Mouse (Mus musculus) B cell, adult 2 months (primary cell): ENCODE results near the gene Sult2a7.

Experiments
- DNase-seq, 2 experiments: peaks; one replicate each; pipeline ENCODE4 v3.0.0; 2022

Gene Sult2a7

DNA sequence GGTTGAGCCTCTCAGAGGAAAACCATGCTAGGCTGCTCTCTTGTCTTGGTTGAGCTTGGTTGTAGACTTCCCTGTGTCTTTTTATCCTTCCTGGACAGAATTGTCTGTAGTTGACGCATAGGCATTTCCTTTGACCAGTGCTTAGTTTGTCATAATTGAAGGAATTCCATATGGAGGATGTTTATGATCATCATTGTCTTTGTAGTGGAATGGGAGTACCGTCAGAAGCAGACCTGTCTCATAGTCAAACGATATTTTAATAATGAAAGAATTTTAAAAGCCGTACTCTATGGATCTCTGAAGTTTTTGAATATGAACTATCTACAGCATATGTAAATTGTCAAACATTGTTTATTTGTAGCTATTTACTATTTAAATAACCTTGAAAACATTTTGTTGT is at the start of gene Sult2a7:
Gene Sult2a7 (minus strand): TSS at position 101 of the 400 bp plus-strand sequence.
- no peak for DNase-seq

DNA sequence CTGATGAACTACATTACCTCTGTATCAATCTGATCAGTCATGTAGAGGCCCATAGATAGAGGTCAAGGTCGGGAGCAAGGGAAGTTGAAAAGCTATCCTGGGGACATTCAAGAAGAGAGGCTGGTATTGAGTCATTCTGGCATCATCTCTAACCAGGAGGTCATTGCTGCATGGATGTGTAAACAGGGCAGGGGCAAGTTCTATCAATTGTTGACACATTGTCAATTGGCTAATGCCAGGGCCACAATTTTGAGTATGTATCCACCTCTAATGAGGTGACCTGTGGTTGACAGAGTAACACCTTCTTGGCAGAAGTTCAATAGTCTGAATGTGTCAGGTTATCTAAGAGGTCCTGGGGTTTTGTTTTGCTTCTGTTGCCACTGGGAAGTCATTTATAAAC is 31.2 kb upstream of the Sult2a7 start:
- DNase-seq, result no peak

DNA sequence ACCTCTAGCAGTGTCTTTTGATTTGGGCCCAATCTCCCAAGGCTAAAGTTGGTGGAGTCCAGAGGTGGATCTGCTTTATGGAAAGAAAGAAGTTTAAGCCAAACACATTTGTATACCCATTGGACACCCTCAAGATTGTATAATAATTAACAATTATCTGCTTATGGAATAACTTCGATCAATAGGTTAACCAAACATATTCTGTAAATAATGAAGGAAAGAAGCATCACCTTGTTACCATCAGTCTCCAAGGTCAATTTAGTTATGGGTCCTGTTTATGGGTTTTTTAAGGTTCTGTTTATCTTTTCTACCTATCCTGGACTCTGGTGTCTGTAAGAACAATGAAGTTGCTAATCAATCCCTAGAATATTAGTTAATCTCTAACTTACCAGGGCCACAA is 28.6 kb upstream of the Sult2a7 start:
- DNase-seq, result no peak

DNA sequence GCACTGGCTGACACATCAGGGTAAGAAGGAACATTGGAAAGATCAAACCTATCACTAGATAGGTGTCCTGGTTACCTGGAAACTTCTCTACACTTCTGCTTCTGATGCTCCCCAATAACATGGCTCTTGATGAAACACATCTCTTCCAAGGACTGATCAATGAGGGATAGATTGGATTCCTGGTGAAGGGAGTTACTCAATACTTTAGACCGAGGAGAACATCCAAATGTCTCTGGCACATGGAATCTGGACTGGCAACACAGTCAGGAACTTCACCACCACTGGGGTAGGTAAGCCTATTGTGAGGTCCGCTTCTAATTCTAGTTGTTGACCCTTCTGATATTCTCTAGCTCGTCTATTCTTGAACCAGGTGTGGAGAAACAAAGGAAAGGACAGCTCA is 24.3 kb upstream of the Sult2a7 start:
- no peak for DNase-seq

DNA sequence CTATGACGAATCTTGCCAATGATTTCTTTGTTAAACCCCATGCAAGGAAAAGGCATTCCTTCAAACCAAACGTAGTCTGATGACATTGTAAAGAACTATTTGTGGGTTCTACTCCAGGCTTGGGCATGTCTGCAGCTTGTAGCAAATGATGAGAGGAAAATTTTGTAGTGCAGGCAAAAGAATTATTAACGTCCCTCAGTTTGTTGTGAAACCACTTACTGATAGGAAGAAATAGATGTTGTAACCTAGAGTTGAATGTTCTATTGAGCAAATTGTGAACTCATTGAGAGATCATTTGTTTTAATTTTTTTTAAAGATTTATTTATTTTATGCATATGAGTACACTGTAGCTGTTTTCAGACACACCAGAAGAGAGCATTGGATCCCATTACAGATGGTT is 1.1 kb downstream of the Sult2a7 start:
- DNase-seq, result no peak

DNA sequence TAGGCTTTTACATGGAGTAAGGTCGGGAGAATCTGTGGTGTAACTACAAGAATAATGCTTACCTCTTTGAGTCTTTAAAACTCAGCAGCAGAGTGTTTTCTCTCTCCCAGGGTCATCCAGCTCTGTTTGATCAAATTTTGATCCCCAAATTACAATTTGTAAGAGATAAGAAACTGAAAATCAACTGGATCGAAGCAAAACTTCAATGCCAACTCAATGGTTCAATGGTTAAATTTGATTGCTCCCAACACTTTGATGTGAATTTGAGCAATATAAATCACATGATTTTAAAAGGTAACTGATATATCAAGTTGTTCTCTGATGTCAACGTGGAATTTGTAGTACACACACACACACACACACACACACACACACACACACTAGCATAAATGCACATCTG is 47.5 kb downstream of the Sult2a7 start, which contains the start of gene Sult2a8:
Gene Sult2a8 (minus strand): TSS at position 236 of the 400 bp plus-strand sequence.
- DNase-seq, result no peak

DNA sequence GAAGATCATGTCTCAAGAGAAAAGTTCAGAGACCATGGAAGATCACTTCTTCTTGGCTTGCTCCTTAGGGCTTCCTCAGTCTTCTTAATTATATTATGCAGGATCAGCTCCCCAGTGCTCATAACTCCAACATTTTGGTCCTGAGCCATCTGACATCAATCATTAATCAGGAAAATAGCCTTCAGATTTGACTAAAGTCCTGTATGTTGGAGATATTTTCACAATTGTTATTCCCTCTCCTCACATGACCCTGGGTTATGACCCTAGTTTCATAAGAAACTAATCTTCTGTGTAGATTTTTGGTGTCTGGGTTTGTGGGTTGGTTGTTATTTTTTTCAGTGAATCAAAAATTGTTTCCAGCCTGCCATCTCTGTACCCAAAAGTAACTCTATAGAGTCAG is 54.4 kb downstream of the Sult2a7 start:
- no peak for DNase-seq

DNA sequence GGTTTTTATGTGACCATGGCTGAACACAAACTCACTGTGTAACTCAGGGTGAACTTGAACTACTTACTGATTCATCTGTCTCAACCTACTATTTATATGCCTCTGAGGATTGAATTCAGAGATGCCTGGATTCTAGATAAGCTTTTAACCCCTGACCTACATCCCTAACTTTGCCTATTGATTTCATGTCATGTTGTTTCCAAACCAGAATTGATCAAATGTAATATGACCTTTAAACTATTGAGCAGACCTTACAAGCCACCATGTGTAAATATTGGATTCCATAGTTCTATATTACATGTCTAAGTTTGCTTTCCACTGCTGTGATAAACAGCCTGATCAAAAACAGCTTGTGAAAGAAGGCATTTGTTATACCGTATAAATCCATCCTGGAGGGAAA is 55.5 kb downstream of the Sult2a7 start:
- no peak for DNase-seq

DNA sequence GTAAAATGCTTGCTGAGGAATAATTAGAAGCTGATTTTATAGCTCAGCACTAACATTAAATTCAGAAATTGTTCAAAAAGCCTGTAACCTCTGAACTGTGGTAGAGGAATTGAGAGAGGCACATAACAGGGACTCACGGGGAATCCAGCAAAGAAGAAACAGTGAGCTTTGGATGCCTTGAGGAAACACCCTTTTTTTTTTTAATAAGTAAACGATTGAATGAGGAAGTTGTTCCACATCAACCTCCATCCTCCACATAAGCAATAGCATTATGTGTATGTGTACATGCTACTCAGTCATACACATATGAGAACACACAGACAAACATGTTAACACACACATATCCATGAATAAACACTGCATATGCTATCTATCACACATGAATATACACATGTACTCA is 56.0 kb downstream of the Sult2a7 start:
- no peak for DNase-seq
